Mouse (Mus musculus) ES-E14 (cell line): ENCODE results near the gene St6galnac5.

Experiments
- CHD2 ChIP-seq: IDR thresholded peaks from 2 replicates; pipeline ENCODE4 v1.6.1; 2014; ENCODE audit warnings: mild to moderate bottlenecking, low read depth, low read length, inconsistent platforms
- ZC3H11A ChIP-seq: IDR thresholded peaks from 2 replicates; pipeline ENCODE4 v1.6.1; 2012; ENCODE audit warnings: low read depth, mild to moderate bottlenecking, inconsistent platforms, low read length, borderline replicate concordance
- ZNF384 ChIP-seq: IDR thresholded peaks from 2 replicates; pipeline ENCODE4 v1.6.1; 2012; ENCODE audit warnings: low read depth, low read length, inconsistent platforms

GRCm38 (mm10) chr3:152797354-152797753, 184.7 kb downstream of the St6galnac5 start:
- TF ChIP-seq ZC3H11A = no peak
- TF ChIP-seq CHD2 = no peak
- no peak for TF ChIP-seq ZNF384
